Mouse (Mus musculus) forebrain, embryonic 12.5 days (tissue): ENCODE measurements around the gene St3gal5. TPM values are rescaled to one million over a fixed set of nuclear protein-coding genes. Genes with fewer than 3 reads are reported as not detected.

ENCODE experiments used
- ATAC-seq: fragments of 200-750 bp; cut with Nextera tagmentation; 2 replicates; pipeline ENCODE4 v1.8.0; 2017; ENCODE audit warnings: moderate TSS enrichment; ENCODE audit not compliant: low FRiP score
- H3K27ac ChIP-seq: fragments of 300-500 bp; sonication (generic); 2 replicates; pipeline ENCODE4 v1.5.1; 2016; ENCODE audit warnings: mild to moderate bottlenecking
- H3K27me3 ChIP-seq: fragments of 300-500 bp; sonication (generic); 2 replicates; pipeline ENCODE4 v1.6.1; 2016; ENCODE audit warnings: mild to moderate bottlenecking
- H3K36me3 ChIP-seq: fragments of 300-500 bp; sonication (generic); replicated peaks from 2 replicates; pipeline ENCODE4 v1.6.1; 2016; ENCODE audit warnings: mild to moderate bottlenecking
- H3K4me1 ChIP-seq: fragments of 300-500 bp; sonication (generic); 2 replicates; pipeline ENCODE4 v1.6.1; 2016
- H3K4me2 ChIP-seq: fragments of 300-500 bp; sonication (generic); 2 replicates; pipeline ENCODE4 v1.6.1; 2016; ENCODE audit warnings: mild to moderate bottlenecking, moderate library complexity
- H3K4me3 ChIP-seq: fragments of 300-500 bp; sonication (generic); replicated peaks from 2 replicates; pipeline ENCODE4 v1.5.1; 2016; ENCODE audit warnings: mild to moderate bottlenecking
- H3K9ac ChIP-seq: fragments of 300-500 bp; sonication (generic); 2 replicates; pipeline ENCODE4 v1.6.1; 2016; ENCODE audit warnings: mild to moderate bottlenecking
- H3K9me3 ChIP-seq: fragments of 300-500 bp; sonication (generic); 2 replicates; pipeline ENCODE4 v1.6.1; 2016
- WGBS: fragments of 180-500 bp; shearing (Covaris S2); methylation state at CpG from one replicate; pipeline ENCODE4 v1.1.7; 2016; 5-methylcytosine and 5-hydroxymethylcytosine counted together
- polyA plus RNA-seq: library from polyadenylated mRNA; unstranded; fragments of >200 nt; fragmentation: Nextera tagmentation; extraction: Ambion mirVana; gene quantifications from 2 replicates; pipeline ENCODE4 v1.2.1, GENCODE M21; 2016

St3gal5 gene
- polyA plus RNA-seq, 1 experiment from 2014 or later, result 37.1 TPM

DNA sequence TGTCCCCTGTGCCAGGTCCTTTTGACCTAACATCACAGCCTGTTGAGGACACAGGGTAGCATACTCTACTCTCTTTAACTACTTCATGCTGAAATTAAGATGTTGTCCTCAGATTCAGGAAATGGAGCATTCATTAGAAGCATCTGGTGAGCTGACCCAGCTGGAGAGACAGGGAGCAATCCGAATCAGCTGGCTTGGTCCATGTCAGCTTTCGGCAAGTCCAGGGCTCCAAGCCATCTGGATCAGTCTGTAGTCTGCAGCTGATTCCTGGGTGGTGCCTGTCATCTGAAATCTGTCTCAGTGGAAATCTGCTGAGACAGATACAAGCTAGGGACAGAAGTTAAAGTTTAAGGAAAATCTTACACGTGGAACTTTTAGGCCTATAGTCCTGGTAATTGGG, 23.9 kb downstream of the St3gal5 start:
- 0 out of 2 replicates have a peak, but pooled peaks cover 3% of the 10 kb centered on the region for H3K4me1 ChIP-seq
- no peaks in the 10 kb centered on the region for H3K36me3 ChIP-seq
- no peaks in the 10 kb centered on the region for H3K27me3 ChIP-seq
- ATAC-seq, result no peak
- WGBS, result 70% methylated on average over 3 of the region's 3 CpGs
- H3K4me3 ChIP-seq, result no peak overlapping the region
- no peaks in the 10 kb centered on the region for H3K9me3 ChIP-seq
- H3K27ac ChIP-seq, result no peak overlapping the region
- no peak overlapping the region for H3K9ac ChIP-seq
- no peak overlapping the region for H3K4me2 ChIP-seq

DNA sequence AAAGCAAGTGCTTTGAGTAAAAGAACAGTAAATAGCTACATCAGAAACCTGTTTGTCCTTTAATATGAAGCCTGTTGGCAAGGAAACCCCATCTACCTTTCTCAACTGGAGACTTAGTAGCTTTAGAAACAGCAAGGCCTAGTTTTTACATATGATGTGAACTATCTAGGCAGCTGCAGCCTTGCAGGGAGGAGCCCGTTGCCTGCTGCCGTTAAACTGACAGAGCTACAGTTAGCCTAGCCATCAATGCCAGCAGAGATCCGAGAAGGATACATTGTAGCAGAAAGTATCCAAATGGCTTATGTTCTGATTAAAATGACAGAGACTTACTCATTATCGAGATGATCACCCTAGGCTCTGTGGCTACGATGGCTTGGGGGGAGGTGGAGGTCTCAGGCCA, 25.1 kb downstream of the St3gal5 start:
- H3K4me1 ChIP-seq, result no peaks in the 10 kb centered on the region
- H3K4me2 ChIP-seq, result no peak overlapping the region
- H3K27ac ChIP-seq, result no peak overlapping the region
- WGBS, result 94% methylated on average over 5 of the region's 5 CpGs
- no peak overlapping the region for H3K9ac ChIP-seq
- ATAC-seq, result no peak
- H3K36me3 ChIP-seq, result no peaks in the 10 kb centered on the region
- H3K9me3 ChIP-seq, result no peaks in the 10 kb centered on the region
- no peaks in the 10 kb centered on the region for H3K27me3 ChIP-seq
- H3K4me3 ChIP-seq, result no peak overlapping the region

DNA sequence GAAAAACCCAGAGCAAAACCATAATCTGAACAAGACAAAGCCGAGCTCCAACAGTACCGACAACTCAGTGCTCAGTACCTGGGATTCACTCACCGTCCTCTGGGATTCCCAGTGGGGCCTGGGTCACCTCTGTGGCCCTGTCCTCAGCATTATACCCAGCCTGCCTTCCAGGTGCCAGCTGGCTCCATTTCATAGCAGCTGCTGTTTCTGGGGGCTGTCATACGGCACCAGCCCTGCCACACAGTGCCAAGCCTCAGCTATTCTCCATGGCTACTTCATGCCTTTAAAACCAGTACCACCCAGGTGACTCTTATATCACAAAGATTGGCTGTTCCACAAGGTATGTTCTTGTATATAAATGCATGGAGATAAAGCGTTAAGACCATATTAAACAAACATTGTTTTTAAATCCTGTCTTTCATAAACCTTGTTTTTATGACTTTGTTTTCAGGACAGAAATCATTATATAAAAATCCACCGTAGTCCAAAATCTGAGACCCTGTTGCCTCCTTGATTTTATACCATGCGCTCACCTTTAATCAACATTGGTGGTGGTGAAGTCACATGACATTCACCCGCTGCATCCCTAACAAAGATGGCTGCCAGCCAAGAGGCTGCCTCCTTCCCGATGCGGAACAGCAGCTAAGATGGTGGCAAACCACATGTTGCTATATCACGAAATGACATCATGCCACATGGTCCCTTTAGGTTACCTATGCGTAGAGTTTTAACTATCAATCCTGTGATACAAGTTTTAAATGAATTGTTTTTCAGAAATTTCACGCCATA, 27.1 kb downstream of the St3gal5 start:
- no peak for ATAC-seq
- H3K36me3 ChIP-seq, result peaks cover 10% of the 10 kb centered on the region
- 94% methylated on average over 13 of the region's 13 CpGs for WGBS
- H3K27ac ChIP-seq, result no peak overlapping the region
- H3K27me3 ChIP-seq, result no peaks in the 10 kb centered on the region
- H3K4me2 ChIP-seq, result no peak overlapping the region
- no peak overlapping the region for H3K9ac ChIP-seq
- H3K9me3 ChIP-seq, result no peaks in the 10 kb centered on the region
- no peak overlapping the region for H3K4me3 ChIP-seq
- H3K4me1 ChIP-seq, result no peaks in the 10 kb centered on the region

GRCm38 (mm10) chr6:72126128-72126917, 28.9 kb downstream of the St3gal5 start:
- Histone ChIP-seq H3K9me3 (no peaks in the 10 kb centered on the region), H3K4me2 (no peak overlapping the region), H3K4me1 (no peaks in the 10 kb centered on the region), H3K9ac (no peak overlapping the region), H3K4me3 (no peak overlapping the region), H3K36me3 (peaks cover 17% of the 10 kb centered on the region), H3K27ac (no peak overlapping the region), H3K27me3 (no peaks in the 10 kb centered on the region)
- no peak for ATAC-seq
- 81% methylated on average over 9 of the region's 9 CpGs for WGBS

- no peak for ATAC-seq
- no peaks in the 10 kb centered on the region for H3K9me3 ChIP-seq
- H3K4me1 ChIP-seq, result no peaks in the 10 kb centered on the region
- no peak overlapping the region for H3K4me2 ChIP-seq
- H3K4me3 ChIP-seq, result no peak overlapping the region
- H3K27me3 ChIP-seq, result no peaks in the 10 kb centered on the region
- no peak overlapping the region for H3K27ac ChIP-seq
- H3K36me3 ChIP-seq, result peaks cover 39% of the 10 kb centered on the region
- H3K9ac ChIP-seq, result no peak overlapping the region
- 89% methylated on average over 6 of the region's 6 CpGs for WGBS
Observed at GRCm38 (mm10) chr6:72130056-72130455, 32.7 kb downstream of the St3gal5 start.

GRCm38 (mm10) chr6:72132671-72133214, 35.4 kb downstream of the St3gal5 start:
- no peaks in the 10 kb centered on the region for H3K4me1 ChIP-seq
- H3K9ac ChIP-seq, result no peak overlapping the region
- no peak for ATAC-seq
- H3K4me3 ChIP-seq, result no peak overlapping the region
- H3K9me3 ChIP-seq, result no peaks in the 10 kb centered on the region
- no peak overlapping the region for H3K4me2 ChIP-seq
- no peaks in the 10 kb centered on the region for H3K27me3 ChIP-seq
- 96% methylated on average over 8 of the region's 8 CpGs for WGBS
- no peak overlapping the region for H3K27ac ChIP-seq
- peaks cover 42% of the 10 kb centered on the region for H3K36me3 ChIP-seq

DNA sequence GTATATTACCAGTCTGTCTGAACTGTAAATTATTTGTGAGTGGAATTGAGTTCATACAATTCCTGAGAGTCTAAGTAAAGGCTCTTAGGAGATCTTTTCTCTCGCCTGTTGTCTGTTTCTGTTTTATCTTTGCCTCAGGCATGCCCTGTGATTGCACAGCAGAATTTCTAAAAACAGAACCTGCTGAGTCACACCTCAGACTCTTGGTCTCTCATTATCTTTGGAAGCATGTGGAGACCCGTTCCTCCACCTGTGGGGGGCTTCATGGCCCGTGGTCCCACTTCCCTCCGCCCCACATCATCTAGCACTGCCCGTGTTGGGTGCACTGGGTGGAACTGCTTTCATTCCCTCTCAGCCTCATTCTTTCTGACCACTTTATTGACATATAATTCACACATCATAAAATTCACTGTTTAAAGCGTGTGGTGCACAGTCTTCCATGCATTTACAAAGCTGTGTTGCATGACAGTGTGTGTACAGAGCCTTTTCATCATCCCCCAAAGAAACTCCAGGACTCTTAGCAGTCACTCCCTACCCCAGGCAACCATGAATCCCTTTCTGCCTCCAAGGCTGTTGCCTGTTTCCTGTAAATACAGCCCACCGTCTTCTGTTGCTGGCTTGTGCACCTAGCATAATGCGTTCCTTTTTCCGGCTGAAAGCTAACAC, 37.6 kb downstream of the St3gal5 start:
- Histone ChIP-seq H3K36me3 (peaks cover 30% of the 10 kb centered on the region), H3K4me2 (no peak overlapping the region), H3K27me3 (no peaks in the 10 kb centered on the region), H3K9ac (no peak overlapping the region; the same call in 1 of the 2 replicates), H3K27ac (no peak overlapping the region), H3K9me3 (no peaks in the 10 kb centered on the region), H3K4me1 (no peaks in the 10 kb centered on the region), H3K4me3 (no peak overlapping the region)
- 86% methylated on average over 9 of the region's 9 CpGs for WGBS
- ATAC-seq, result no peak

DNA sequence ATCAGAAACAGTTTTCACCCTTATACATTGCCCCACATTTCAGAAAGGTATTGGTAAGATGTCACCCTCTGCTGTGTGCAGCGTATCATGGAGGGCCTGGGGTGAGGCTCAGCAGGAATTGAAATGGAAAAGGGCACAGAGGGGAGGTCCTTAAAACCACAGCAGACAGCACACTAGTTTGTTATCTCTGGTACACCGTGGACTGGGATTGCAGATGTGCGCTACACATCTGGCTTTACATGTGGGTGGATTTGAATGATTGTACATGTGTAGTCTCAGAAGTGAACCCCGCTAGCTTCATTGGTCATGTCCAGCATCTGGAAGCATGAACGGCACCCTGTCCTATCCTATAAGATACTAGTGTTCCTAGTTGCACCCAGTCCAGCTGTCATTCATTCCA, 38.6 kb downstream of the St3gal5 start:
- no peaks in the 10 kb centered on the region for H3K4me1 ChIP-seq
- no peak overlapping the region for H3K4me3 ChIP-seq
- no peaks in the 10 kb centered on the region for H3K9me3 ChIP-seq
- no peak overlapping the region for H3K27ac ChIP-seq
- H3K36me3 ChIP-seq, result peaks cover 29% of the 10 kb centered on the region
- WGBS, result 92% methylated on average over 5 of the region's 5 CpGs
- ATAC-seq, result no peak
- no peak overlapping the region for H3K4me2 ChIP-seq
- H3K9ac ChIP-seq, result no peak overlapping the region
- no peaks in the 10 kb centered on the region for H3K27me3 ChIP-seq

GRCm38 (mm10) chr6:72136543-72136942, 39.2 kb downstream of the St3gal5 start:
- no peak for ATAC-seq
- peaks cover 28% of the 10 kb centered on the region for H3K36me3 ChIP-seq
- no peaks in the 10 kb centered on the region for H3K9me3 ChIP-seq
- no peak overlapping the region for H3K9ac ChIP-seq
- no peaks in the 10 kb centered on the region for H3K27me3 ChIP-seq
- no peaks in the 10 kb centered on the region for H3K4me1 ChIP-seq
- no peak overlapping the region for H3K27ac ChIP-seq
- no peak overlapping the region for H3K4me2 ChIP-seq
- 78% methylated on average over 10 of the region's 10 CpGs for WGBS
- H3K4me3 ChIP-seq, result no peak overlapping the region

DNA sequence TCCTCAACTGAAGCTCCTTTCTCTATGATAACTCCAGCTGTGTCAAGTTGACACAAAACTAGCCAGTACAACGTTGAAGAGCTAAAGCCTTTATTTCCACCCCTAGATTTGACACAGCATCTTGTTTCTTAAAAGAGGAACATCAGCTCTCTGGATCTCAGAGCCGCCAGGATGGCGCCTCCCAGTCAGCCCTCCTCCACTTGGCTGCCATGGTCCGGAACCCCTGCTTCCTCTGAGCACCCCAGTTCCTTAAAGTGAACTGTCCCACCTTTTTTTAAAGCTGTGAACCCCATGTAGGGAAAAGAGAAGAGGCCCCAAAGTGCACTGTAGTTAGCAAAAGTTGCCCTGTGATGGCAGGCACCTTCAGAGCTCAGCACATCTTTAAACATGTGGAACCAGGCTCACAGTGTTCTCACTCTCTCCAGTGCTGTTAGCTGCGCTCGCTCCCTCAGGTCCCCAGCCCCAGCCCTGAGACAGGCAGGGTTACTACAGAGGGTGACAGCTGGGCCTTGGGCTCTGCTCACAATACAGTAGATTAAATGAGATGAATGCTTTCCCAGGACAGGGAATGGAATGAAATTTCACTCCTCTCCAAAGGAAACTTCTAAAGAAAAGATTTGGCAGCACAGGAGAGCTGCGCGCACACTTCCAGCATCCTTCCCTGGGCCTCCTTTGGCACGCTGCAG, 42.3 kb downstream of the St3gal5 start:
- H3K9me3 ChIP-seq, result no peaks in the 10 kb centered on the region
- peaks cover 16% of the 10 kb centered on the region; the same call in 1 of the 2 replicates for H3K36me3 ChIP-seq
- H3K9ac ChIP-seq, result no peak overlapping the region
- no peaks in the 10 kb centered on the region for H3K4me1 ChIP-seq
- no peak overlapping the region for H3K4me3 ChIP-seq
- no peak for ATAC-seq
- H3K27ac ChIP-seq, result no peak overlapping the region
- no peak overlapping the region for H3K4me2 ChIP-seq
- no peaks in the 10 kb centered on the region for H3K27me3 ChIP-seq
- 88% methylated on average over 9 of the region's 9 CpGs for WGBS

GRCm38 (mm10) chr6:72140371-72140770, 43.0 kb downstream of the St3gal5 start:
- Histone ChIP-seq H3K4me1 (no peaks in the 10 kb centered on the region), H3K4me2 (no peak overlapping the region), H3K36me3 (peaks cover 16% of the 10 kb centered on the region; the same call in 1 of the 2 replicates), H3K9ac (no peak overlapping the region), H3K9me3 (no peaks in the 10 kb centered on the region), H3K27ac (no peak overlapping the region), H3K27me3 (no peaks in the 10 kb centered on the region), H3K4me3 (no peak overlapping the region)
- WGBS, result 93% methylated on average over 8 of the region's 8 CpGs
- no peak for ATAC-seq

DNA sequence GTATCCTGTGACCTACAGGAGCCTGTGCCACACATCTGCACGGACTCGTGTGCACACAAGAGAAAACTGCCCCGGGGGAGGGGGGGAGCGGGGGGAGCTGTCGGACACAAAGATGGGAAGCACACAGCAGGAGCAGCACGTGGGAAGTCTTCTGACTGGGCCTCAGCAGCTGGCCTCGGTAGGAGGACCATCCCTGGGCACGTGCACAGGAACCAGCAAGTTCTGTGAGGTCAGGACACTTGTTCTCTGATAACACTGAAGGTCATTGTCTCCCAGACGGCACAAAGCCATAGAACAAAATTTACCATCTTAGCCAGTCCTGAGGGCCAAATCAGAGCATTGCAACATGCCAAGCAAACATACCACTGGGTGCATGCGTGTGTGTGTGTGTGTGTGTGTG, 43.8 kb downstream of the St3gal5 start:
- Histone ChIP-seq H3K4me3 (no peak overlapping the region), H3K4me2 (no peak overlapping the region), H3K36me3 (peaks cover 16% of the 10 kb centered on the region; the same call in 1 of the 2 replicates), H3K9me3 (no peaks in the 10 kb centered on the region), H3K27ac (no peak overlapping the region), H3K27me3 (no peaks in the 10 kb centered on the region), H3K9ac (no peak overlapping the region), H3K4me1 (no peaks in the 10 kb centered on the region)
- 71% methylated on average over 10 of the region's 10 CpGs for WGBS
- no peak for ATAC-seq
